Mouse (Mus musculus) embryonic fibroblast, embryonic 13.5 days (primary cell): ENCODE data around the gene Jagn1. TPM values are rescaled to one million over a fixed set of nuclear protein-coding genes. Genes with fewer than 3 reads are reported as not detected.

Experiments
- H3K27ac ChIP-seq: 2 replicates; pipeline ENCODE4 v1.5.1; 2012; ENCODE audit warnings: low read length, control low read depth, inconsistent platforms; ENCODE audit not compliant: insufficient read depth
- H3K4me1 ChIP-seq: 2 replicates; pipeline ENCODE4 v1.6.1; 2011; ENCODE audit warnings: low read length; ENCODE audit not compliant: control insufficient read depth, insufficient read depth
- H3K4me3 ChIP-seq: 2 replicates; pipeline ENCODE4 v1.5.1; 2011; ENCODE audit warnings: mild to moderate bottlenecking, control low read depth, low read length; ENCODE audit not compliant: insufficient read depth
- CTCF ChIP-seq: IDR thresholded peaks from 2 replicates; pipeline ENCODE4 v1.5.1; 2011; ENCODE audit warnings: mild to moderate bottlenecking, control low read depth, low read length, moderate library complexity, borderline replicate concordance; ENCODE audit not compliant: insufficient read depth
- POLR2A ChIP-seq: IDR thresholded peaks from 2 replicates; pipeline ENCODE4 v1.6.1; 2011; ENCODE audit warnings: low read depth, mild to moderate bottlenecking, control low read depth, low read length, moderate library complexity
- polyA plus RNA-seq: library from polyadenylated mRNA; stranded (reverse); fragments of >200 nt; gene quantifications from 2 replicates; pipeline ENCODE4 v1.2.4, GENCODE M21; 2011; ENCODE audit warnings: low read depth; ENCODE audit not compliant: missing spikeins, insufficient read length

Gene Jagn1
- polyA plus RNA-seq, 1 experiment: 48.6 TPM

GRCm38 (mm10) chr6:113410001-113410400 lies 32.4 kb upstream of the Jagn1 start:
- Histone ChIP-seq H3K4me3 (no peak overlapping the region), H3K27ac (no peak overlapping the region), H3K4me1 (no peaks in the 10 kb centered on the region)
- TF ChIP-seq CTCF (no peak), POLR2A (no peak)

GRCm38 (mm10) chr6:113416416-113416815 lies 26.0 kb upstream of the Jagn1 start:
- no peak for TF ChIP-seq CTCF
- TF ChIP-seq POLR2A: no peak
- Histone ChIP-seq H3K4me1 (no peaks in the 10 kb centered on the region), H3K27ac (no peak overlapping the region), H3K4me3 (no peak overlapping the region)

DNA sequence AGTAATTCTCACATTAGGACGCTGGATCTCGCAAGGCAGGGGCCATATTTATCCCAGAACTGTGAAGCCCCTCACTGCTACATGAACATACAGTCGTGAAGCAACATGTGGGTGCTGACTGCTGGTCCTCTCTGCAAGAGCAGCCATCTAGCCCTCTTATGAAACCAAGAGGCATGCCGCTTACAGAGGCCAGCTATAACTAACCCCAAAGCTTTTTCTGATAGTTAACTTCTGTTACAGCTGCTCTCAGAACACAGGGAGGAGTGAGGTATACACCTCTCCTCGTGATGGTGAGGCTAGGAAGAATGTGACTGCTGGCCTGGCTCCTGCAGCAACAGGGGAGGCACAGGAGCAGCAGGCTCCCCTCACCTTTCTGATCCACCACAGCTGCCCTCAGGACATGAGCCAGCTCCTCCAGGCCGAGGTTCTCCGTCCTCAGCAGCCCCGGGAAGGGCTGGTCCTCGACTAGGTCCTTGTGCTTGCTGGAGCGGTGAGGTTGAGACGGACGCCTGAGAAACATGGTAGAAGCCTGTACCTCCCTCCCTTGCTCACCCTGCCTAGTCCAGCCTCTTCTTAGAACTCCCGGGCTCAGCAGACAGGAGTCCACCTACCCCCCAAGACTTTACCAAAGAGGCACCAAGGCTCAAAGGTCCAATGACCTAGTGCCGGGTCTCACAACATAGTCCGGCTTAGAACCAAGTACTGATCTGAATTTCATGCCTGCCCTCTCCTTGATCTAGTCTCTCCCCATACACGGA lies 23.7 kb upstream of the Jagn1 start:
- H3K27ac ChIP-seq: 0 out of 2 replicates have a peak overlapping the region, but pooled peaks have one; percentile 22
- H3K4me1 ChIP-seq: no peaks in the 10 kb centered on the region
- TF ChIP-seq CTCF: no peak
- no peak; the same call in 1 of the 2 replicates for TF ChIP-seq POLR2A
- H3K4me3 ChIP-seq: peak overlapping the region; percentile 63

GRCm38 (mm10) chr6:113419199-113419587 lies 23.2 kb upstream of the Jagn1 start, which contains the start of gene Rpusd3:
Gene Rpusd3, minus strand, starts transcription at chr6:113419340.
- Histone ChIP-seq H3K4me3 (peak within 1 kb of the TSS; percentile 63), H3K4me1 (no peaks in the 10 kb centered on the region), H3K27ac (0 out of 2 replicates have a peak within 1 kb of the TSS, but pooled peaks have one; percentile 22)
- TF ChIP-seq CTCF (no peak), POLR2A (peak; percentile 91)

DNA sequence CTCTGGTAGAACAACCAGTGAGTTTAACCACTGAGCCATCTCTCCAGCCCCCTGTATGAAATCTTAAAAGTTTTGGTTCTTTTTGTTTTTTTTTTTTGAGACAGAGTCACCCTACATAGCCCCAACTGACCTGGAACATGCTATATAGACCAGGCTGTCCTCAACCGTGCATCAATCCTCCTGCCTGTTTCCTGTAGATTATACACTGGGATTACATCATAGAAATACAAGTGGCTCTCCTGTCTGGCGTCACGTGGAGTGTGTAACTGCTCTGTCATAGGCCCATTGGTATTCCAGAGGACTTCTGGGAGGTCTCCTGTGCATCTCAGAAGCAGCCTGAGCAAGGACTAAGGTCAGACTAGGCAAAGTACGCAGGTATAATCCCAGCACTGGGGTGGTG lies 19.4 kb upstream of the Jagn1 start:
- Histone ChIP-seq H3K27ac (no peak overlapping the region), H3K4me3 (no peak overlapping the region), H3K4me1 (no peaks in the 10 kb centered on the region)
- no peak for TF ChIP-seq POLR2A
- no peak for TF ChIP-seq CTCF

GRCm38 (mm10) chr6:113424187-113424586 lies 18.2 kb upstream of the Jagn1 start:
- TF ChIP-seq CTCF (no peak), POLR2A (no peak)
- H3K4me1 ChIP-seq: no peaks in the 10 kb centered on the region

DNA sequence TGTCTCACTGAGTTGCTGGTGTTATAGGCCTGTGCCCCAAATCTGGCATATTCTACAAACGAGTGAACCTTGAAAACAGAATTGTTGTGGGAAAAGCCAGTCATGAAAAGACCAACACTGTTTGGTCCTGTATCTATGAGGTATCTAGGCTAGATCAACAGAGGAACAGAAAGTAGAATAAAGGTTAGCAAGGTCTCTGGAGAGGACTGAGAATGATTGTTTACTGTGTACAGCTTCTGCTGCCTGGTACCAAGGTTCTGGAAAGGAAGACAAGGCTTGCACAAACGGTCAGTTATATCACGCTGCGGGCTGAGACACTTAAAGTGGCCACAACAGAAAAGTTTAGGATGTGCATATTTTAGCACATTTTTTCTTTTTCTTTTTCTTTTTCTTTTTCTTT lies 15.7 kb upstream of the Jagn1 start:
- TF ChIP-seq CTCF (no peak), POLR2A (no peak)
- H3K4me3 ChIP-seq: no peak overlapping the region
- H3K27ac ChIP-seq: no peak overlapping the region
- H3K4me1 ChIP-seq: no peaks in the 10 kb centered on the region

More at GRCm38 (mm10) chr6:113424187-113424586, 18.2 kb upstream of the Jagn1 start:
- Histone ChIP-seq H3K4me3 (no peak overlapping the region), H3K27ac (no peak overlapping the region)

DNA sequence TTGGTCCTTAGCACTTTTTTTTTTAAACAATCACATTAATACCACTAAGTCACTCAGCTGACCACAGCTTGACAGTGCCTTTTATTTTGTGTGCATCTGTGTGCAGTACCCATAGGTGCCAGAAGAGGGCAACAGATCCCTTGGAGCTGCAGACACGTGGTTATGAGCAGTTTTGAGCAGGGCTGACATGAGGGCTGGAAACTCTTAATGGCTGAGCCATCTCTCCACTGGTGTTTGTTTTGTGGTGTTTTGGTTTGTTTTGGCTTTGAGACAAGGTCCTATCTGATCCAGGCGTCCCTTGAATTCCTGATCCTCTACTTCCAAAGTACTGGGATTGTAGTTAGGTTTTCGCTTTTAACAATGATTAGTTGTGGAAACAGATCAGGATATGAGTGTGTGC lies 15.0 kb upstream of the Jagn1 start:
- no peak overlapping the region for H3K4me3 ChIP-seq
- no peak for TF ChIP-seq POLR2A
- TF ChIP-seq CTCF: peak; percentile 42; the same call in 1 of the 2 replicates
- H3K4me1 ChIP-seq: no peaks in the 10 kb centered on the region
- no peak overlapping the region for H3K27ac ChIP-seq

- no peak for TF ChIP-seq POLR2A
- no peak for TF ChIP-seq CTCF
- no peak overlapping the region for H3K27ac ChIP-seq
- H3K4me3 ChIP-seq: no peak overlapping the region
- no peaks in the 10 kb centered on the region for H3K4me1 ChIP-seq
These were observed 14.4 kb upstream of the Jagn1 start for GRCm38 (mm10) chr6:113428006-113428405.

- no peak for TF ChIP-seq POLR2A
- TF ChIP-seq CTCF: no peak
- no peak overlapping the region for H3K4me3 ChIP-seq
- no peaks in the 10 kb centered on the region for H3K4me1 ChIP-seq
- H3K27ac ChIP-seq: no peak overlapping the region
These were observed 12.4 kb upstream of the Jagn1 start for GRCm38 (mm10) chr6:113429965-113430364.

DNA sequence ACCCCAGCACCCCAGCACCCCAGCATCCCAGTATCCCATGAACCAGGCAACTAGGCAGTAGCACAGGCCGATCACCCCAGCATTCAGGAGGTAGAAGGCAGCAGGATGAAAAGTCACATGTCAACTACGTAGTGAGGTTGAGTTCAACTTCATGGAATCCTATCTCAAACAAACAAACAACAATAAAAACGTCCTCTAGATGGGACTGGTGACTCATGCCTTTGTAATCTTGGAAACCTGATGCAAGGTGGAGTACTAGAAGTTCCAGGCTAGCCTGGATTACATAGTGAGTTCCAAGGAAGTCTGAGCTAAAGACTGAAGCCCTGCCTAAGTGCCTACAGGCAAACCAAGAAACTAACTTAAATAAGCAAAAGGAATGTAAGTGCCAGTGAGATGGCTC lies 11.5 kb upstream of the Jagn1 start:
- no peak for TF ChIP-seq CTCF
- TF ChIP-seq POLR2A: no peak
- Histone ChIP-seq H3K4me3 (no peak overlapping the region), H3K27ac (no peak overlapping the region), H3K4me1 (no peaks in the 10 kb centered on the region)
